Mouse (Mus musculus) cerebellum, postnatal 14 days (tissue): ENCODE data around the gene Naip5.
"Not testable (repeated sequence)": the region's sequence is repeated elsewhere in the genome, so short reads cannot be mapped to it uniquely, and the experiment has no call there.

ENCODE experiments used
- DNase-seq, 2 experiments: peaks; one replicate each; pipeline ENCODE4 v3.0.0; 2021; ENCODE audit warnings: mixed read lengths in 2 of 2

Gene Naip5

DNA sequence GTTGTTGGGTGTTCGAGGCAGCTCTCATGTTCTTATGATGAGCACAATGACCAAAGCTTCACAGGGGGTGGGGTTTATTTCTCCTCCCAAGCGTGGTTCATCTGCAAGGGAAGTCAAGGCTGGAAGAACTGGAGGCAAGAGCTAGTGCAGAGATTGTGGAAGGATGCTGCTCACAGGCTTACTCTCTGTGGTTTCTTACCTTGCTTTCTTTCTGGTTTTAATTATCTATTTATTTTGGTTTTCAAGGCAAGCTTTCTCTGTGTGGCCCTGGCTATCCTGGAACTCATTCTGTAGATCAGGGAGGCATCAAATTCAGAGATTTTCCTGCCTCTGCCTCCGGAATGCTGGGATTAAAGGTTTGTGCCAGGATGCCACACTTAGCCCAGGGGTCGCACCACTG lies at the start of gene Naip5:
TSS of gene Naip5 (minus strand) at position 101 of the 400 bp plus-strand sequence.
- not testable (repeated sequence) for DNase-seq

DNA sequence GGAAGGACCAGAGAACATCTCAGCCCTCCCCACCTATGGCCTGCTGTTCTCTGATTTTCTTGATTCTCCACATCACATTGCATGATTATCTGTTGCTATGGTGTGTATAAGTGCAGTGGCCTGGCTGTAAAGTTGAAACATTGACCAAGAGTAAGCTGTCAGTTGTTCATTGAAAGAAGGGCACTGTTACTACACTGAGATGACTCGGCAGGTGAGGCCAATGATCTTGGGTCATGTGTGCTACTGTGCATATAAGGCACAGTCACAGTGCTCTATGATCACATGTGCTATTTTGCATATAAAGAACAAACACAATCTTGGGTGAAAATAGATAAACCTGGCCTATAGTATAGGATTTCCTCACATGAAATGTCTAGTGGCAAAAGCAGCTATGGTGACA lies 38.5 kb upstream of the Naip5 start:
- no peak for DNase-seq

DNA sequence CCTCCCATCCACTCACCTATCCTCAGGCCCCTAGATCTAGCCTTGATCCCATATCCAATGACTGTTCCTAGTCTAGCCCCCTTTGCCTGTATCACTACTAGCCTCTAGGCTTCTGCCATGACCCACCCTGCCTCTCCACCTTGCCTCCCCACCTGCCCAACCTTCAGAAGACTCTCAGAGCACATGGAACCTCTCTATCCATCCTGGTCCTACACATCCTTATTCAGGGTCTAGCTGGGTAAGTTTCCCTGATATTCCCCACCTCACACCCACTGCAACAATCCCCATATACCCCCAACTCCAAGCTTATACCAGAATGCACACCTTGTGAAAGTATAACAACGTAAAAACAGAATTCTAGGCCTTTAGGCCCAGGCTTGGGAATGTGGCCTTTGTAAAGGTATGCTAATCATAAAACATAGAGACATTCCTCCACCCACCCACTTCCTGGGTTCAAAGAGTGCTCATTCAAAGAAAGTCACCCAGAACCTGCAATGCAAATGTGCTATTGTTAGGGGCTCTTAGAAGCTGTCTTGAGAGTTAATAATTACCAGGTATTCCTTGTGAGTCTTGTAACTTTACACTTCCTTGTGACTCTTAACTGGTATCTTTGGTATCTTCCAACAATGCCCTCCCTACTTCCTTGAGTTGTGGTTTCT lies 25.5 kb upstream of the Naip5 start:
- not testable (repeated sequence) for DNase-seq

GRCm38 (mm10) chr13:100256996-100257395 lies 10.9 kb upstream of the Naip5 start:
- not testable (repeated sequence) for DNase-seq

GRCm38 (mm10) chr13:100255925-100256324 lies 9.8 kb upstream of the Naip5 start:
- DNase-seq, result not testable (repeated sequence)

- not testable (repeated sequence) for DNase-seq
Measured at GRCm38 (mm10) chr13:100251897-100252296, 5.8 kb upstream of the Naip5 start.

- not testable (repeated sequence) for DNase-seq
Measured at GRCm38 (mm10) chr13:100246896-100247519, 885 bp upstream of the Naip5 start.

- DNase-seq, result no peak
Measured at GRCm38 (mm10) chr13:100243702-100244101, 2.4 kb downstream of the Naip5 start.

DNA sequence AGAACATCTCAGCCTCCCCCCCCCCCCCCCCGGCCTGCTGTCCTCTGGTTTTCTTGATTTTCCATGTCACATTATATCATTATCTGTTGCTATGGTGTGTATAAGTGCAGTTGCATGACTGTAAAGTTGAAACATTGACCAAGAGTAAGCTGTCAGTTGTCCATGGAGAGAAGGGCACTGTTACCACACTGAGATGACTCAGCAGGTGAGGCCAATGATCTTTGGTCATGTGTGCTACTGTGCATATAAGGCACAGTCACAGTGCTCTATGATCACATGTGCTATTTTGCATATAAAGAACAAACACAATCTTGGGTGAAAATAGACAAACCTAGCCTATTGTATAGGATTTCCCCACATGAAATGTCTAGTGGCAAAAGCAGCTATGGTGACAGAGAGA lies 32.4 kb downstream of the Naip5 start:
- not testable (repeated sequence) for DNase-seq

DNA sequence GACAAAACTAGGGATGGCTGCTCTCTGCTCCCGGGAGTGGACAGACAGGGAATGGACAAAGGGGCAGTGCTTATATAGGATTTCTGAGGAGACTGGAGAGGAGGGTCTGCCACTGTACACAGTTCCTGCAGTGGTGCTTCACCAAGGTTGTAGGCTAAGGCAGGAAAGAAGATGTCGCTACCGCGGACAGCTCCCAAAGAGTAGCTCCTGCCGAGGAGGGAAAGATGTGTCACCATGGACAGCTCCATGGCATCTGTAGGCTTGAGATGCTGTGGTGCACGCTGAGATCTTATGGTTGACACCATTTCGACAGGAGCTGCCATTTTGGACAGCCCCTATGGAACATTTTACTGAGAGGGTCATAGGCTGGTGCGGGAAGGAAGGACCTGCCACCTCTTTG lies 35.6 kb downstream of the Naip5 start:
- DNase-seq, result peak in 1 of 2 experiments; percentile 3

DNA sequence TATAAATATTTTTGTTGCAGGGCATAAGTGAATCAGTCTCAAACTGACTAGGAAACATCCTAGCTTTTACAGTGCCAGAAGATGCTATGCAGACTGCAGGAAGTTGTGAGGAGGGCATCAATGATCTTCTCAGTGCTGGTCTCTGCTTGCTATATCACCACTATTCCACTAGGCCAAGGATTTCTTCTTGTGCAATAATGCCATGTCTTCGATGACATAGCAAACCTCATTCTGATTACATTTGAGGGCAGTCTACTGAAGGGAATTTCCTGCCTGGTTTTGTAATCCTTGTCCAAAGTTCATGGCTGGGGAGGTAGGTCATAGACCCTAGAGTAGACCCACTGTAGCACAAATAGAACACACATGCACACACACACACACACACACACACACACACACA lies 42.8 kb downstream of the Naip5 start:
- no peak for DNase-seq

DNA sequence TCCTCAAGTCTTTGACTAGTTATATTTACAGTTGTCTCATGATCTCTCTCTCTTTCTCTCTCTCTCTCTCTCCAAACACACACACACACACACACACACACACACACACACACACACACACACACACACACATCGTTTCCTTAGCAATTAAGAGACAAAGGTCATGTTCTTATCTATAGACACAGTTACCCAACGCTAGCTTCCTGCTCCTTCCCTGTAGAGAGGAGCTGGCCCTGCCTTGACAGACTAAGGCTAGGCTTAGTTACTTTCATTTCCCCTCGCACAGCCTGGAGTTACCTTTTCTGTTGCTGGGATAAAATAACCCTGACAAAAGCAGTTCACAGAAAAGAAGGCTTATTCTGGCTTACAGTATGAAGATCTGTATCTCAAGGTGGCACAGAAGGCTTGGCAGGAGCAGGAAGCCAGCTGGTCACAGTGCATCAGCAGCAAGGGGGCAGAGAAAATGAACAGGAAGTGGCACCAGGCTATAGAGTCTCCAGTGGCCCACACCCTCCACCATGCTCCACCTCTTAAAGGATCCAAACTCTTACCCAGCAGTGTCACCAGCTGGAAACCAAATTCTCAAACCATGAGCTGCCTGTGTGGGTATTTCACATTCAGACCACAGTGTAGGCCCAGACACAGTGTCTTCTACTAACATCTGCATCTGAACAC lies 44.3 kb downstream of the Naip5 start, which contains the start of gene Naip2:
TSS of gene Naip2 (minus strand) at position 434 of the 675 bp plus-strand sequence.
- DNase-seq, result not testable (repeated sequence)

GRCm38 (mm10) chr13:100200778-100201177 lies 45.3 kb downstream of the Naip5 start:
- DNase-seq, result no peak

DNA sequence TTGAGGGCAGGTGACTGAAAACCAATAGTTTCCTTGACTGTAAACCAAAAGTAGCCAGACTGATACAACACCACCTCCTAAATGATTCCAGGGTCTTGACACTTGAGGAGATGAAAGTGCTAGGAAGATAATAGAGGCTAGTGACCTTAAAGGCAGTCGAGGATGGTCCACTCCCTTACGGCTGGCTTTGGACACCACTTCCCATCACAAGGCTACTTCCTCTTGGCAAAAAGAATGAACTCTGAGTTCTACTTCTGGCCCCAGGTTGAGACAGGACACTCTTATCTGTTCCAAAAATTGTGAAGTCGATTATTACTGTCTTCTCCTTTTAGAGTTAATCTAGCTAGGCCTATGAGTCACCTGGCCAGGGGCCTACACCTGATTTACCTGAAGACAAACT lies 50.7 kb downstream of the Naip5 start:
- no peak for DNase-seq

- not testable (repeated sequence) for DNase-seq
Measured at GRCm38 (mm10) chr13:100183111-100183510, 63.0 kb downstream of the Naip5 start.

DNA sequence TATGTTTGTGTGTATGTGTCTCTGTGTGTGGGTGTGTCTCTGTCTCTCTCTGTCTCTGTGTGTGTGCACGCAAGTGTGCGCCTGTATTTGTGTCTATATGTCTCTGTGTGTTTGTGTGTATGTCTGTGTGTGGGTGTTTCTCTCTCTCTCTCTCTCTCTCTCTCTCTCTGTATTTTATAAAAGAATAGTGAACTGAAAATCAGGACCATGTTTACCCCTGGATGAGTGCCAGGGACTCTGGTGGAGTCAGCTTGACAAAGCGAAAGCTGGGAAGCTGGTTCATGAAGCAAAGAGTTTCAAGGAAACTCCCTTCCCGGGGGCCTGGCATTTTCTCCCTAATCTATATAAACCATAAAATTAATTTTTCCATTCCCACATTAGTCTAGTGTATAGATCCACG lies 71.8 kb downstream of the Naip5 start:
- peak; percentile 0 to 15 for DNase-seq

GRCm38 (mm10) chr13:100166378-100166777 lies 79.7 kb downstream of the Naip5 start:
- not testable (repeated sequence) for DNase-seq

GRCm38 (mm10) chr13:100162467-100162866 lies 83.7 kb downstream of the Naip5 start:
- not testable (repeated sequence) for DNase-seq
